Mouse (Mus musculus): Measurements from ENCODE around the gene Slc43a2.

Slc43a2 gene

GRCm38 (mm10) chr11:75529771-75530170 lies 1.7 kb upstream of the Slc43a2 start:
- no peak for DNase-seq (ENCODE audit: low spot score in 2 of 2)

GRCm38 (mm10) chr11:75530325-75530724 lies 1.2 kb upstream of the Slc43a2 start:
- peak; percentile 96 to 99 for DNase-seq (ENCODE audit: low spot score in 2 of 2)

GRCm38 (mm10) chr11:75530845-75531373 lies 585 bp upstream of the Slc43a2 start:
- DNase-seq (ENCODE audit: low spot score in 2 of 2): peak in 1 of 2 experiments; percentile 31

DNA sequence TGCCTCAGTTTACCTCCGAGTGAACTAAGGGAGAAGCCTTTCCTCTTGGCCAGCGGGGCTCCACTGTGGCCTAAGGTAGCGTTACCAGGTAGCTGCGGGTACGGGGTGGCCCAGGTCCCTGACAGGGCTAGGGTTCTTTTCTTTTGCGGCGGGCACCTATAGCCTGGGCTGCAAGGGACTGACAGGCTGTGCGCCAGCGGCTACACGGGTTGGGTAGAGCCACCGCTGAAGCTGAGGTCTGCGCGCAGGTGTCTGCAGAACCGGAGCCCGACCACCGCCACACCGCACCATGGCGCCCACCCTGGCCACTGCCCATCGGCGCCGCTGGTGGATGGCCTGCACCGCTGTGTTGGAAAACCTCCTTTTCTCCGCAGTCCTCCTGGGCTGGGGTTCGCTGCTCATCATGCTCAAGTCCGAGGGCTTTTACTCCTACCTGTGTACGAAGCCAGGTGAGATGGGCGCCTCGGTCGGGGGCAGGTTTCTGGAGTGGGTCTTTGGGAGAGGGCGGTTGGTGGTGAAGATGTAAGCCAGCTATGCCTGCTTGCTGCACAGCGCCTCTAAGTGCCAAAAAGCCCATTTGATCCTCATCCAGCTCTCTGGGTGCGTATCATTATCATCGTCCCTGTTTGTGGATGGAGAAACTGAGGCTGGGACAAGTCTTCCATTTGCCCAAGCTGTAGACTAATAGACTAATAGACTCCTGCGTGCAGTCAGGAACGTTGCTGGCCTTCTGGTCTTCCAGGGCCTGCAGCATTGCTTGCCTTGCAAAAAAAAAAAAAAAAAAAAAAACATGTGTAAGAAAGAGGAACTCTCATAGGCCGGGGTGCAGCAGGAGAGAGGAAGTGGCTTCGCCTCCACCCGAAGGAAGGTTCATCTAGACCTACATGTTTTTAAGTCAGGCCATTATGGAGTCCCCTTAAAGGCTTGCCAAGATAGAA lies 1.1 kb downstream of the Slc43a2 start:
- peak in 1 of 2 experiments; percentile 21 for DNase-seq (ENCODE audit: low spot score in 2 of 2)

DNA sequence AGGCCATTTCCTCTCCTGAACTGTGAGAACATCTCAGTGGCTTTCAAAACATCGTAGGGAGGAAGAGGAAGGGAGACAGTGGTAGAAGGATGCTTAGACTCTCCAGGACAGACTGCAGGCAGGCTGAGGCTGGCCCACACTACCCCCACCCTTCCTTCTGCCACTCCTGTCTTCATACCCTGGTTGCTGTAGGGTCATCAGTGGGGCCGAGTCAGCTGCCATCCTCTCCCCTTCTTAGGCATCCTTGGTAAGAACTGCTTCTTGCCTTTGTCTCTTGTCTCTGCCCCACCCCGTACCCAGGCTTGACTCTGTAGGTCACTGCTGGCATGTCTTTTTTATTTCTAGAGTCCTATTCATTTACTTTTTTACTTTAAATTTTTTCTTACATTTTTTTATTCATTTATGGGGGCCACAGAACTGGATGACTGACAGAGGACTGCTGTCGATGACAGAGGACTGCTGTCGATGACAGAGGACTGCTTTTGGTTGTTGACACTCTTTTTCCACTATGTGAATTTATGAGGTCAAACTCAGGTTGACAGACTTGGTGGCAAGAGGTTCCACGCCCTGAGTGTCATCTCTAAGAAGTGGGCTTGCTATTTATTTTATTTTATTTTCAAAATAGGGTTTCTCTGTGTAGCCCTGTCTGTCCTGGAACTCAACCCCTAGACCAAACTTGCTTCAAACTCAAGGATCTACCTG lies 2.0 kb downstream of the Slc43a2 start:
- DNase-seq (ENCODE audit: low spot score in 2 of 2): no peak

DNA sequence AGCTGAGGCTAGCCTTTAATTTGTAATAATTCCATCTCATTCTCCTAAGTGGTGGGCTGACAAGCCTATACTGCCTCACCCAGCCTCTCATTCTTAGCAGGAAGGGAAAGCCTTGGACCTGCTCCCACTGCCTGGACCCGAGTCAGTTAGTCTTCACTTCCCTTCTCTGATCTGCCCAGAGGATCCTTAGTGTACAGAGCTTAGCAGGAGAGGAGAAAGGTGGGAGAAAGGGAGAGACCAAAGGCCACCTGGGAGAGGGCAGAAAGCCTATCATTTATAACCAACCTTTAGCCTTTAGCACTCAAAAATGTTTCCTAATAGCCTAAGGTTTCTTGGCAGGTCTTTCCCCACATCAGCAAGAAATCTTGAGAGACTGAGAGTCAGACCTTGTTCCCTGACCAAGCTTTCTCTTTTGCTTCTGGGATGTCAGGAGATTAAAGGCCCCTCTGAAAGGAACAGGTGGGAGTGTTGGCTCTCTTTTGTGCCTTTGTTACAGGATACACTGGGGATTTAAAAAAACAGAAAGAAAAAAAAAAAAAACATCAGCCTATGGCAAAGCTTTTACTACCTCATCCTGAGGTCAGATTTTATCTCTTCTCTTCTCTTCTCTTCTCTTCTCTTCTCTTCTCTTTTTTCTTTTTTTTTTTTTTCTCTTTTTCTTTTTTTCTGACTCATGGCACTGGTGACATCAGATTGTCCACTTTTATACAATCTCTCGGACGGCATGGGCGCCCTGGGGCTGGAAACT lies 3.0 kb downstream of the Slc43a2 start:
- no peak for DNase-seq (ENCODE audit: low spot score in 2 of 2)

DNA sequence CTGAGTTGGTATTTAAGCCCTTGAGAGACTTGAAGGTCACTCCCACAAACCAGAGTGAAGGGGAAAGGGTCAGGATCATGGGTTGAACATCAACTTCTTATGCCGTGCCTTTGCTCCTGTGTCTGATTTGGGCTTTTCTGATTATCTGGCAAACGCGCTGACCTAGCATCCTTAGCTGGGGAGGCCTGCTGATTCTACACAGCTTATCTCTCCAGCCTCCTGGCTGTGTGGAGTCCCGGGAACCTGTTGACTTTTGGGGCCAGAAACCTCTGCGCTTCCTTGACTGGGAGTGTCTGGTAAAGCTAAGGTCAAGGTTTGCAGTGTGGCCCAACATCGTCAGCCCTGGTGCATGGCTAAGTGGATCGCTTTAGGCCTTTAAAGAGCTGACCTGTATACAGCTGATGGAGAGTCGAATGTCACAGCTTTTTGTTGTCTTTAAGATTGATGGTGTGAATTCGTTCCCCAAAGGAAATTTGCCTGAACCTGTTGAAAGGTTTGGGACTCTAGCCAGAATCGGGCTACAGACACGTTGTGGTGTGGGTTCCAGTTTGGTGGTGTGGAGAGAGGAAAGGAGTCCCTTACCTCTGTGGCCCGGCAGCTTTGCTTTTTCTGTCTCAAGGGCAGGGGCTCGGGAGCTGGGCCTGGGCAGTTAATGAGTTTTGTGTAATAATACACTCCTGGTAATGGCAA lies 3.8 kb downstream of the Slc43a2 start:
- no peak for DNase-seq (ENCODE audit: low spot score in 2 of 2)

- DNase-seq (ENCODE audit: low spot score in 2 of 2): no peak
Observed at GRCm38 (mm10) chr11:75536255-75537024, 4.9 kb downstream of the Slc43a2 start.

DNA sequence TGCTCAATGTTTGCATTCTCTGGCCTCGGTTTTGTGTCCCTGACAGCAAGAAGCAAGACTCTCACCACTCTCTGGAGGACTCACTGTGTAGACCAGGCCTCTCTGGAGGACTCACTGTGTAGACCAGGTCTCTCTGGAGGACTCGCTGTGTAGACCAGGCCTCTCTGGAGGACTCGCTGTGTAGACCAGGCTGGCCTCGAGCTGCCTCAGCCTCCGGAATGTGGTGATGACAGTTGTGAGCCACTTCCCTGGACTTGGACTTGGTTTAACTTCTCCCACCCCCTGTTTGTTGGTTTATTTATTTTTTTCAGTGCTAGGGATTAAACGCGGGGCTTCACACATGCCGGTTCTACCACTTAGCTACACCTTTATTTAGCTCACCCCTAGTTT lies 5.5 kb downstream of the Slc43a2 start:
- no peak for DNase-seq (ENCODE audit: low spot score in 2 of 2)

DNA sequence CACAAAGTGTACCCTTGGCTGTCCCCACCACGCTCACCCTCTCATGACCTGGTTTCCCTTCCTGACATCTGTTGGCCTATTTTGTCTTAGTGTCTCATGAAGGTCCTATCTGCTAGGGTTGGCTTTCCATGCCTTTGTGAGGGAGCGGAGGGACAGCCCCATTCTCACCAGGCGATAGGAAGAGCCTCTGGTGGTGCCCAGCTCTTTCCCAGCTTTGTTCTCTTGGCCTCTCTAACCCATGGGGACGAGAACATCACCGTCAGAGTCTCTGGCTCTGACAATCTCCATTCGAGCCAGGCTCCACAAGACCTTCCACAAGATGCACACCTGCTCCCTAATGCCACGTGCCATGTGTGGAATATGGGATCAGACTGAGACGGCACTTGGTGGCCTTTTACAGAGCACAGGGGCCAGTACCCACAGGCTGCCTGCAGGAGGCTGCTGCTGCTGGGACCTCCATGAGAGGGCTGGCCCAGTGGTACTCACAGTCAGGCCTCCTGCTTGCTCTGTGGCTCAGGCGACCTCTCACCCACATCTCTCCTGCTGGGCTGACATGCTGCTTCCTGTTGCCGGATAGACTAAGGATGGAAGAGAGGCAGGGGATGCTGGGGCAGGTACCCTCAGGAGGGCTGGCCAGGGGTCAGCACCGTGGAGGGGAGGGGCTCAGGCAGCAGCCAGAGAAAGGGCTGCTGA lies 6.1 kb downstream of the Slc43a2 start:
- DNase-seq (ENCODE audit: low spot score in 2 of 2): no peak

- DNase-seq (ENCODE audit: low spot score in 2 of 2): no peak
Observed at GRCm38 (mm10) chr11:75538184-75538969, 6.9 kb downstream of the Slc43a2 start.

GRCm38 (mm10) chr11:75538970-75539299 lies 7.4 kb downstream of the Slc43a2 start:
- DNase-seq (ENCODE audit: low spot score in 2 of 2): no peak

DNA sequence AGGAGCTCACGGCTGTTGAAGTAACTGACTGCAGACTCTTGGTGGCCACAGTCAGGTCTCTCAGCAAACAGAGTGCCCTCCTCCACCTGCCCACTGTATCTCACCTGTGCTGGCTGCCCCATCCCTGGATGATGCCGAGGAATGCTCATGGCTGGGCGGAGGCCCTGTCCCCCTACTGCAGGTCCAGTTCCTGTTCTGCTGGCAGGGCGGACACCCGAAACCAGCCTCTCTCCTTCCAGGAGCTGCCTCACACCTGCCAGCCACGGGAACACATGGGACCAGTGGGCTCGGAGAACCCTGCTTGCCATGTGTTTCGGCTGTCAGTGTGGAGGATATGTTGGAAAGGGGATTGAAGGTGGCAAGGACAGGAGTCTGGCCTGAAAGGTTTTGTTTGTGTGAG lies 8.7 kb downstream of the Slc43a2 start:
- no peak for DNase-seq (ENCODE audit: low spot score in 2 of 2)

GRCm38 (mm10) chr11:75540710-75541581 lies 9.5 kb downstream of the Slc43a2 start:
- DNase-seq (ENCODE audit: low spot score in 2 of 2): no peak

DNA sequence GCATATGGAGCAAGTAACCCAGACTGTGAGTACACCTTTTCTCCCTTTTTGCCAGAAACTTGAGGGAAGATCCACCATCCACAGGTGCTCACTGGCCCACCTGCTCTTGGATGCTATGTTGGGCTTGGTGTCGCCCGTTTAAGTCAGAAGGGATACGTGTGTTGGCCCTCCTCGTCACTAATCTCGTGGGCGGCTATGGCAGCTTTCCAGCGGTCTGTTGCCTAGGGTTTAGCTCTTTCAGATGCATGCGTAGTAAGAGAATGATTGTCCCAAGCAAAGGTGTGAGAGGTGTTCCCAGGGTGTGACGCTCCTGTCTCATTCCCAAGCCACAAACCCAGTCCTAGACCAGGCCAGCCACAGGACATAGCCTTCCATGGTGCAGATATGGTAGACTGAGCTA lies 13.2 kb downstream of the Slc43a2 start:
- no peak for DNase-seq (ENCODE audit: low spot score in 2 of 2)

- DNase-seq (ENCODE audit: low spot score in 2 of 2): no peak
Observed at GRCm38 (mm10) chr11:75546057-75546456, 14.6 kb downstream of the Slc43a2 start.

DNA sequence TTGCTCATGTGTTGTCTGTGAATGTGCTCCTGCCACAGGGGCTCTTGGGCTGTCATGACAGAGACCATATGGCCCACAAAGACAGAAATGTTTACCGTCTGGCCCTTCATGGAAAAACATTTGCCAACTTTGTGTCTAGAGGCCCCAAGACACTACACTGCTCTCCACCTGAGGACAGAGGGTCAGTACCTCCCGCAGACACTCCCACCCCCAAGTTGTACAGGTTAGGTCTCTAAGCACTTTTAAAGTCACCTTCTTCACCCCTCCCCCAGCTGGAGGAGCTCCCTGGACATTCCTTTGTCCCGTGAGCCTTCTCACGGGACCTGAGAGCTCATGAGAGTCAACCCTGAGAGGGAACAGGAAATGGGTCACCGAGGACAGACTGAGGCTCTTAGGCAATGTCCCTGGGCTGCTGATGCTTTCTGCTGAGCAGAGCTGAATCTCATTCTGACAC lies 18.2 kb downstream of the Slc43a2 start:
- no peak for DNase-seq (ENCODE audit: low spot score in 2 of 2)

Measured in spleen, postnatal 14 days (tissue).